ENCODE assay signal across 17 mouse cellular contexts in genomic region chr8:82840963-82841362, GRCm38 (mm10).
"Had no signal": no experiment of that assay in that cellular context is flagged by ENCODE, and none has a peak within 500 bp of the region (broad histone marks: within the 10 kb centered on the region; RNA-seq: fewer than 3 reads in every experiment).

No protein-coding gene starts in this region.

- H3K27ac ChIP-seq: liver, embryonic 14.5 days; midbrain, embryonic 10.5 days; midbrain, embryonic 12.5 days; neural tube, embryonic 13.5 days; neural tube, embryonic 15.5 days had no signal

- H3K4me1 ChIP-seq: midbrain, embryonic 10.5 days; midbrain, embryonic 12.5 days; neural tube, embryonic 13.5 days; neural tube, embryonic 15.5 days had no signal

- H3K27me3 ChIP-seq: megakaryocyte, embryonic 14.5 days; midbrain, embryonic 12.5 days; neural tube, embryonic 13.5 days; neural tube, embryonic 15.5 days had no signal

- DNase-seq: lung, adult 18-20 months; lung, postnatal 10 days; lung, postnatal 4 days; right cerebral cortex, adult 18-20 months; right cerebral cortex, postnatal 25 days; right cerebral cortex, postnatal 4 days; spleen, adult 18-20 months; thymus, adult 18-20 months; thymus, postnatal 14 days; thymus, postnatal 36 days had no signal

- H3K9me3 ChIP-seq: megakaryocyte, embryonic 14.5 days; midbrain, embryonic 10.5 days; midbrain, embryonic 12.5 days; neural tube, embryonic 13.5 days; neural tube, embryonic 15.5 days had no signal

- H3K36me3 ChIP-seq: midbrain, embryonic 10.5 days; midbrain, embryonic 12.5 days; neural tube, embryonic 13.5 days; neural tube, embryonic 15.5 days had no signal

- H3K4me2 ChIP-seq: midbrain, embryonic 12.5 days; neural tube, embryonic 13.5 days; neural tube, embryonic 15.5 days had no signal

- H3K4me3 ChIP-seq: megakaryocyte, embryonic 14.5 days; midbrain, embryonic 10.5 days; midbrain, embryonic 12.5 days; myocyte; neural tube, embryonic 13.5 days; neural tube, embryonic 15.5 days had no signal

- H3K9ac ChIP-seq: liver, embryonic 14.5 days; midbrain, embryonic 12.5 days; neural tube, embryonic 13.5 days; neural tube, embryonic 15.5 days had no signal
